Mouse (Mus musculus) olfactory bulb, adult 2 months (tissue): ENCODE results near the gene Nfe2l3. TPM values are rescaled to one million over a fixed set of nuclear protein-coding genes. Genes with fewer than 3 reads are reported as not detected.
A peak's percentile ranks its signal among the peaks of the same experiment; 100 is the strongest.

Experiments
- H3K27ac ChIP-seq: fragments of 200-500 bp; 2 replicates; pipeline ENCODE4 v1.5.1; 2012; ENCODE audit warnings: low read depth, low read length; ENCODE audit not compliant: insufficient read depth
- H3K4me1 ChIP-seq: fragments of 200-500 bp; 2 replicates; pipeline ENCODE4 v1.6.1; 2012; ENCODE audit warnings: low read length; ENCODE audit not compliant: control insufficient read depth, insufficient read depth
- H3K4me3 ChIP-seq: fragments of 200-500 bp; 2 replicates; pipeline ENCODE4 v1.5.1; 2012; ENCODE audit warnings: mild to moderate bottlenecking, low read depth, low read length, moderate library complexity; ENCODE audit not compliant: insufficient read depth
- CTCF ChIP-seq: fragments of 200-500 bp; IDR thresholded peaks from 2 replicates; pipeline ENCODE4 v1.5.1; 2012; ENCODE audit warnings: low read depth, mild to moderate bottlenecking, low read length, moderate library complexity; ENCODE audit not compliant: insufficient read depth
- POLR2A ChIP-seq: fragments of 200-500 bp; IDR thresholded peaks from 2 replicates; pipeline ENCODE4 v1.6.1; 2012; ENCODE audit warnings: mild to moderate bottlenecking, low read depth, low read length, moderate library complexity; ENCODE audit not compliant: insufficient read depth
- WGBS: fragments of 180-500 bp; shearing (Covaris S2); methylation state at CpG from one replicate; pipeline ENCODE4 v1.1.7; 2018; 5-methylcytosine and 5-hydroxymethylcytosine counted together
- polyA plus RNA-seq: library from polyadenylated mRNA; stranded (reverse); fragments of >200 nt; gene quantifications from 2 replicates; pipeline ENCODE4 v1.2.4, GENCODE M21; 2012; ENCODE audit warnings: low replicate concordance; ENCODE audit not compliant: missing spikeins, insufficient read depth, insufficient read length

Nfe2l3 gene
- polyA plus RNA-seq, 1 experiment: not detected

GRCm38 (mm10) chr6:51459313-51460020 is 27.0 kb downstream of the Nfe2l3 start:
- no peaks in the 10 kb centered on the region for H3K4me1 ChIP-seq
- H3K4me3 ChIP-seq: no peak overlapping the region
- TF ChIP-seq POLR2A: no peak
- TF ChIP-seq CTCF: no peak
- H3K27ac ChIP-seq: no peak overlapping the region
- 43% methylated on average over 5 of the region's 5 CpGs for WGBS

GRCm38 (mm10) chr6:51460021-51460360 is 27.5 kb downstream of the Nfe2l3 start:
- no peak overlapping the region for H3K27ac ChIP-seq
- H3K4me1 ChIP-seq: no peaks in the 10 kb centered on the region
- TF ChIP-seq POLR2A (no peak), CTCF (no peak)
- WGBS: 74% methylated on average over 4 of the region's 4 CpGs
- H3K4me3 ChIP-seq: no peak overlapping the region

- no peak overlapping the region for H3K27ac ChIP-seq
- H3K4me3 ChIP-seq: no peak overlapping the region
- no peak for TF ChIP-seq POLR2A
- TF ChIP-seq CTCF: no peak
- 60% methylated on average over 3 of the region's 3 CpGs for WGBS
- no peaks in the 10 kb centered on the region for H3K4me1 ChIP-seq
Observed at GRCm38 (mm10) chr6:51460363-51460762, 27.9 kb downstream of the Nfe2l3 start.

- Histone ChIP-seq H3K4me3 (no peak overlapping the region), H3K27ac (no peak overlapping the region), H3K4me1 (peaks cover 4% of the 10 kb centered on the region; the same call in 1 of the 2 replicates)
- TF ChIP-seq POLR2A (no peak), CTCF (no peak)
- 0% methylated on average over 2 of the region's 2 CpGs for WGBS
Observed at GRCm38 (mm10) chr6:51467649-51468048, 35.2 kb downstream of the Nfe2l3 start.

- H3K27ac ChIP-seq: peak overlapping the region; percentile 97
- WGBS: under 1% methylated on average over 63 of the region's 63 CpGs
- no peak for TF ChIP-seq CTCF
- peak; percentile 38; the same call in 1 of the 2 replicates for TF ChIP-seq POLR2A
- H3K4me1 ChIP-seq: peaks cover 4% of the 10 kb centered on the region; the same call in 1 of the 2 replicates
- H3K4me3 ChIP-seq: peak overlapping the region; percentile 79
Observed at GRCm38 (mm10) chr6:51468891-51469561, 36.6 kb downstream of the Nfe2l3 start.

GRCm38 (mm10) chr6:51469715-51470310 is 37.3 kb downstream of the Nfe2l3 start, which contains the start of gene Hnrnpa2b1:
Hnrnpa2b1 (minus strand) TSS chr6:51469894.
- TF ChIP-seq CTCF (no peak), POLR2A (peak; percentile 96)
- under 1% methylated on average over 63 of the region's 63 CpGs for WGBS
- H3K4me1 ChIP-seq: peaks cover 4% of the 10 kb centered on the region; the same call in 1 of the 2 replicates

GRCm38 (mm10) chr6:51470311-51471178 is 38.1 kb downstream of the Nfe2l3 start, which contains the start of gene Cbx3:
Cbx3 (plus strand) TSS chr6:51470360.
- peak within 1 kb of the TSS; percentile 99 for H3K27ac ChIP-seq
- TF ChIP-seq CTCF (no peak), POLR2A (peak; percentile 47; the same call in 1 of the 2 replicates)
- H3K4me3 ChIP-seq: peak within 1 kb of the TSS; percentile 79
- under 1% methylated on average over 91 of the region's 99 CpGs for WGBS
- peaks cover 4% of the 10 kb centered on the region; the same call in 1 of the 2 replicates for H3K4me1 ChIP-seq

More at GRCm38 (mm10) chr6:51469715-51470310, 37.3 kb downstream of the Nfe2l3 start, which contains the start of gene Hnrnpa2b1:
- H3K4me3 ChIP-seq: peak within 1 kb of the TSS; percentile 79
- H3K27ac ChIP-seq: peak within 1 kb of the TSS; percentile 99

GRCm38 (mm10) chr6:51471179-51471505 is 38.7 kb downstream of the Nfe2l3 start:
- H3K4me3 ChIP-seq: peak overlapping the region; percentile 67
- WGBS: 2% methylated on average over 10 of the region's 10 CpGs
- peak overlapping the region; percentile 97 for H3K27ac ChIP-seq
- peaks cover 4% of the 10 kb centered on the region; the same call in 1 of the 2 replicates for H3K4me1 ChIP-seq
- no peak for TF ChIP-seq POLR2A
- TF ChIP-seq CTCF: no peak
